In genomic region chr5:106327592-106328150, GRCm38 (mm10) we compare ENCODE assay signal across 14 mouse cellular contexts.
"Had no signal": no experiment of that assay in that cellular context is flagged by ENCODE, and none has a peak within 500 bp of the region (broad histone marks: within the 10 kb centered on the region; RNA-seq: fewer than 3 reads in every experiment).

No protein-coding gene starts in this region.

- H3K36me3 ChIP-seq: limb, embryonic 13.5 days; neural tube, embryonic 12.5 days had no signal

- DNase-seq: kidney, postnatal 10 days; kidney, postnatal 4 days; left cerebral cortex, postnatal 4 days; lung, adult 18-20 months; lung, postnatal 36 days; right cerebral cortex, postnatal 4 days; spleen, adult 18-20 months; thymus, adult 18-20 months; thymus, postnatal 14 days had no signal

- H3K4me2 ChIP-seq: limb, embryonic 13.5 days; neural tube, embryonic 12.5 days had no signal

- H3K9ac ChIP-seq: limb, embryonic 13.5 days; liver, embryonic 14.5 days; neural tube, embryonic 12.5 days had no signal

- H3K4me3 ChIP-seq: layer of hippocampus, adult 2 months; limb, embryonic 13.5 days; neural tube, embryonic 12.5 days had no signal

- ATAC-seq: lung, postnatal 0 days had no signal

- H3K9me3 ChIP-seq: limb, embryonic 13.5 days; neural tube, embryonic 12.5 days had no signal

- H3K27me3 ChIP-seq: neural tube, embryonic 12.5 days had no signal

- H3K4me1 ChIP-seq: limb, embryonic 13.5 days; neural tube, embryonic 12.5 days had no signal

- H3K27ac ChIP-seq: layer of hippocampus, adult 2 months; limb, embryonic 13.5 days; liver, embryonic 14.5 days; neural tube, embryonic 12.5 days had no signal
